Mouse (Mus musculus) stomach, postnatal 0 days (tissue): ENCODE results near the gene Tbc1d5. TPM values are rescaled to one million over a fixed set of nuclear protein-coding genes. Genes with fewer than 3 reads are reported as not detected.

Experiments
- ATAC-seq: fragments of 200-750 bp; cut with Nextera tagmentation; 2 replicates; pipeline ENCODE4 v1.8.0; 2017; ENCODE audit not compliant: low FRiP score, low TSS enrichment
- DNase-seq: peaks from one replicate; pipeline ENCODE4 v3.0.0-alpha.2; 2016; ENCODE audit warnings: low spot score
- H3K27ac ChIP-seq: fragments of 300-500 bp; sonication (generic); replicated peaks from 2 replicates; pipeline ENCODE4 v1.5.1; 2014; ENCODE audit warnings: mild to moderate bottlenecking, control low read depth
- H3K27me3 ChIP-seq: fragments of 300-500 bp; sonication (generic); 2 replicates; pipeline ENCODE4 v1.6.1; 2014; ENCODE audit warnings: low read length; ENCODE audit not compliant: control insufficient read depth, insufficient read depth
- H3K36me3 ChIP-seq: fragments of 300-500 bp; sonication (generic); 2 replicates; pipeline ENCODE4 v1.6.1; 2014; ENCODE audit warnings: low read length, mixed read lengths; ENCODE audit not compliant: control insufficient read depth, insufficient read depth
- H3K4me1 ChIP-seq: fragments of 300-500 bp; sonication (generic); replicated peaks from 2 replicates; pipeline ENCODE4 v1.6.1; 2014; ENCODE audit warnings: antibody characterized with exemption; ENCODE audit not compliant: control insufficient read depth, insufficient read depth
- H3K4me2 ChIP-seq: fragments of 300-500 bp; sonication (generic); replicated peaks from 2 replicates; pipeline ENCODE4 v1.6.1; 2014; ENCODE audit warnings: low read depth, mild to moderate bottlenecking, control low read depth, moderate library complexity
- H3K4me3 ChIP-seq: fragments of 300-500 bp; sonication (generic); 2 replicates; pipeline ENCODE4 v1.5.1; 2014; ENCODE audit warnings: low read depth, low read length, control low read depth
- H3K9ac ChIP-seq: fragments of 300-500 bp; sonication (generic); 2 replicates; pipeline ENCODE4 v1.6.1; 2014; ENCODE audit warnings: mild to moderate bottlenecking, low read length, control low read depth, mixed read lengths
- H3K9me3 ChIP-seq: fragments of 300-500 bp; sonication (generic); 2 replicates; pipeline ENCODE4 v1.6.1; 2016; ENCODE audit warnings: low read length; ENCODE audit not compliant: control insufficient read depth
- CTCF ChIP-seq: IDR thresholded peaks from 2 replicates; pipeline ENCODE4 v1.5.1; 2016; ENCODE audit warnings: antibody characterized with exemption, low read depth, mild to moderate bottlenecking, moderate library complexity
- EP300 ChIP-seq: optimal IDR thresholded peaks from 2 replicates; pipeline ENCODE3; 2016; ENCODE audit warnings: antibody characterized with exemption
- WGBS: fragments of 180-500 bp; shearing (Covaris S2); extraction: QIAGEN DNeasy Blood & Tissue Kit; methylation state at CpG from one replicate; pipeline ENCODE4 v1.1.7; 2014; 5-methylcytosine and 5-hydroxymethylcytosine counted together
- polyA plus RNA-seq: library from polyadenylated mRNA; unstranded; fragments of >200 nt; fragmentation: Nextera tagmentation; extraction: Ambion mirVana; gene quantifications from 2 replicates; pipeline ENCODE4 v1.2.1, GENCODE M21; 2015

Gene Tbc1d5
- polyA plus RNA-seq, 1 experiment from 2014 or later, result 2.8 TPM

DNA sequence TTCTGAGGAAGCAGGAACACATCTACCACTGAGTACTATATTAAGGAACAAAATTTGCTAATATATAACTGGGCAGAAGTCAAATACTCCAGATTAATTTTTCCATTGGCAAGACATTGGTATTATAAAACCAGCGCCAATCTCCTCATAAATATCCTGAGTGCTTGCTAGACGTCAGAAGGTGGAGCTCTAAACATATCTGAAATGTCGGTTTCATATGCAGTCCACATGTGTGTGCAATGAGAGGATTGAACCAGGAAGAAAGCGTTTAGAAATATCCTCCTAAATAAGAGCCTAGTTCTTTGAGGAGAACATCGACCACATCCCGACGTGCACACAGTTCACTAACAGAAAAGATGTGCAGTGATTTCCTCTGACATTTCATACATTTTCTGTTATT is 305.1 kb downstream of the Tbc1d5 start:
- no peaks in the 10 kb centered on the region for H3K9me3 ChIP-seq
- WGBS, result 61% methylated on average over 7 of the region's 7 CpGs
- H3K27me3 ChIP-seq, result no peaks in the 10 kb centered on the region
- DNase-seq (no peak), ATAC-seq (no peak)
- H3K4me2 ChIP-seq, result no peak overlapping the region
- H3K9ac ChIP-seq, result no peak overlapping the region
- no peak overlapping the region for H3K4me3 ChIP-seq
- no peaks in the 10 kb centered on the region for H3K4me1 ChIP-seq
- TF ChIP-seq EP300 (no peak), CTCF (peak; percentile 48)
- H3K36me3 ChIP-seq, result no peaks in the 10 kb centered on the region
- no peak overlapping the region for H3K27ac ChIP-seq

DNA sequence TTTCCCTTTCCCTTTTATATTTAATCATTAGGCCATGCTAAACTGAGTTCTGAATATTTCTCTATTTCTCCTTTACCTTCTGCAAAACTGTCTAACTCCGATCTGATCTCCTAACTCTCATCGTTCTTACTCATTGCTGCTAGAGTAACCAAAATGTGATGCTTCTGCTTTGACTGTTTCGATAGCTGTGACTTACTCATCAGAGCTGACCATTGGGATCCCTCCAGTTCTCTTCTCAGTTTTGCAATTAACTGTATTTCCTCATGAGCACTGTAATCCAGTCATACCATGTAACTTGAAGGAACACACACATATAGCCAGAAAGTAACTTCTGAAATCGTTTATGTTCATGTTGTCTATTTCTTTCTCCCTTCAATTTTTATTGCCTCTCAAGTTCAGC is 306.6 kb downstream of the Tbc1d5 start:
- Histone ChIP-seq H3K36me3 (no peaks in the 10 kb centered on the region), H3K4me3 (no peak overlapping the region), H3K4me1 (no peaks in the 10 kb centered on the region), H3K4me2 (no peak overlapping the region), H3K27ac (no peak overlapping the region), H3K27me3 (no peaks in the 10 kb centered on the region), H3K9ac (no peak overlapping the region), H3K9me3 (no peaks in the 10 kb centered on the region)
- no peak for TF ChIP-seq CTCF
- no peak for TF ChIP-seq EP300
- 83% methylated on average over 4 of the region's 4 CpGs for WGBS
- ATAC-seq (no peak), DNase-seq (no peak)

DNA sequence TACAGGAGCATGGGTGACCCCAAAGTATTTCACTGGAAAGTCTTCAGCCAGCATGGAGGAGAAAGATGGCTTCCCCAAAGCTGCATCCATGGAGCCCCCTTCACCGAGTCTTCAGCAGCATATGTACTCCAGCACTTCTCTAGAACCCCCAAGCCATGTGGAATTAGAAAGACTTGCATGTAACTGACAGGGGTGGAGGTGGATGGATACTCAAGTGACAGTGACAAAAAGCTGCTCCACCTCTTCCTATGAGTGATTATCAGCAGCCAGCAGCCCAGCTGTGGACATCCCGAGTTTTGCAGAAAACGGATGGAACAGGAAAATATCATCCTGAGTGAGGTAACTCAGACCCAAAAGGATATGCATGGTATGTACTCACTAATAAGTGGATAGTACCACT is 311.9 kb downstream of the Tbc1d5 start:
- H3K4me1 ChIP-seq, result no peaks in the 10 kb centered on the region
- no peak overlapping the region for H3K4me3 ChIP-seq
- 90% methylated on average over 3 of the region's 3 CpGs for WGBS
- TF ChIP-seq EP300 (no peak), CTCF (no peak)
- no peak overlapping the region for H3K27ac ChIP-seq
- no peaks in the 10 kb centered on the region for H3K27me3 ChIP-seq
- DNase-seq (no peak), ATAC-seq (no peak)
- H3K9ac ChIP-seq, result no peak overlapping the region
- no peaks in the 10 kb centered on the region for H3K9me3 ChIP-seq
- no peaks in the 10 kb centered on the region for H3K36me3 ChIP-seq
- no peak overlapping the region for H3K4me2 ChIP-seq

- H3K9me3 ChIP-seq, result no peaks in the 10 kb centered on the region
- no peak overlapping the region for H3K9ac ChIP-seq
- DNase-seq (no peak), ATAC-seq (no peak)
- H3K27me3 ChIP-seq, result no peaks in the 10 kb centered on the region
- TF ChIP-seq CTCF (no peak), EP300 (no peak)
- no peaks in the 10 kb centered on the region for H3K36me3 ChIP-seq
- no peaks in the 10 kb centered on the region for H3K4me1 ChIP-seq
- H3K4me2 ChIP-seq, result no peak overlapping the region
- 92% methylated on average over 1 of the region's 1 CpGs for WGBS
- no peak overlapping the region for H3K27ac ChIP-seq
- no peak overlapping the region for H3K4me3 ChIP-seq
Observed at GRCm38 (mm10) chr17:50864781-50865180, 314.4 kb downstream of the Tbc1d5 start.

DNA sequence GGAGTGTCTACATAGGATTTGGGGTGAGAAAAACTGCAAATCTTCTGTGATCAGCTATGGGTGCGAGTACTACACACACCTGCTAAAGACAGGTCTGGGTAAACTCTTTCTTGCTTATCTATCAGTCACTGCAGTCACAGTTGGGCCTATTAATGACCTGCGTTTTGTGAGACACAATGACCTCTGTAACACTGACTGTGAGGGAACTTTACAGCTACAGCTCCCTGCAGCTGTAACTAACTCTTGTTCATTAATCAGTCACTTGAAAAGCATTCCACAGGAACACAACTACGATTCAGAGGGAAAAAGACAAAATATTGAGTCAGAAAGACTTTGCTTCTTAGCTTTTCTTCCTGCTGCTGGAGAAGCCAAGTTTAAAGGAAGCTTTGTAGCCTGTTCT is 325.9 kb downstream of the Tbc1d5 start:
- no peak overlapping the region for H3K4me3 ChIP-seq
- H3K36me3 ChIP-seq, result no peaks in the 10 kb centered on the region
- WGBS, result 19% methylated on average over 3 of the region's 3 CpGs
- no peak overlapping the region for H3K27ac ChIP-seq
- H3K9me3 ChIP-seq, result no peaks in the 10 kb centered on the region
- ATAC-seq (no peak), DNase-seq (no peak)
- TF ChIP-seq CTCF (no peak), EP300 (no peak)
- no peaks in the 10 kb centered on the region for H3K27me3 ChIP-seq
- no peak overlapping the region for H3K4me2 ChIP-seq
- no peaks in the 10 kb centered on the region for H3K4me1 ChIP-seq
- H3K9ac ChIP-seq, result no peak overlapping the region

- no peak overlapping the region for H3K4me2 ChIP-seq
- 79% methylated on average over 1 of the region's 1 CpGs for WGBS
Observed at GRCm38 (mm10) chr17:50851382-50851781, 327.8 kb downstream of the Tbc1d5 start.

More at GRCm38 (mm10) chr17:50851382-50851781, 327.8 kb downstream of the Tbc1d5 start:
- ATAC-seq, result no peak
- no peaks in the 10 kb centered on the region for H3K9me3 ChIP-seq
- no peak overlapping the region for H3K27ac ChIP-seq
- no peak for TF ChIP-seq EP300
- no peak for TF ChIP-seq CTCF
- H3K9ac ChIP-seq, result no peak overlapping the region
- no peaks in the 10 kb centered on the region for H3K4me1 ChIP-seq
- no peaks in the 10 kb centered on the region for H3K27me3 ChIP-seq
- no peaks in the 10 kb centered on the region for H3K36me3 ChIP-seq
- DNase-seq, result no peak
- no peak overlapping the region for H3K4me3 ChIP-seq
